Mouse (Mus musculus) forebrain, postnatal 0 days (tissue): ENCODE measurements around the gene Saa1. TPM values are rescaled to one million over a fixed set of nuclear protein-coding genes. Genes with fewer than 3 reads are reported as not detected.
"Not testable (repeated sequence)": the region's sequence is repeated elsewhere in the genome, so short reads cannot be mapped to it uniquely, and the experiment has no call there.

Experiments used
- ATAC-seq: fragments of 200-750 bp; cut with Nextera tagmentation; 2 replicates; pipeline ENCODE4 v1.8.0; 2017; ENCODE audit warnings: mild to moderate bottlenecking, moderate library complexity
- DNase-seq: peaks from one replicate; pipeline ENCODE4 v3.0.0-alpha.2; 2015
- H3K27ac ChIP-seq: fragments of 300-500 bp; sonication (generic); 2 replicates; pipeline ENCODE4 v1.5.1; 2014; ENCODE audit warnings: low read depth, mild to moderate bottlenecking, antibody characterized with exemption, low read length, moderate library complexity, mixed read lengths
- H3K27me3 ChIP-seq: fragments of 300-500 bp; sonication (generic); 2 replicates; pipeline ENCODE4 v1.6.1; 2014; ENCODE audit warnings: mild to moderate bottlenecking, low read length, mixed read lengths; ENCODE audit not compliant: insufficient read depth
- H3K36me3 ChIP-seq: fragments of 300-500 bp; sonication (generic); 2 replicates; pipeline ENCODE4 v1.6.1; 2014; ENCODE audit warnings: mild to moderate bottlenecking, moderate library complexity; ENCODE audit not compliant: insufficient read depth
- H3K4me1 ChIP-seq: fragments of 300-500 bp; sonication (generic); 2 replicates; pipeline ENCODE4 v1.6.1; 2014; ENCODE audit warnings: antibody characterized with exemption; ENCODE audit not compliant: insufficient read depth
- H3K4me2 ChIP-seq: fragments of 300-500 bp; sonication (generic); 2 replicates; pipeline ENCODE4 v1.6.1; 2014; ENCODE audit warnings: low read depth, mild to moderate bottlenecking, moderate library complexity
- H3K4me3 ChIP-seq: fragments of 300-500 bp; sonication (generic); 2 replicates; pipeline ENCODE4 v1.5.1; 2014; ENCODE audit warnings: low read depth, low read length, mixed read lengths
- H3K9ac ChIP-seq: fragments of 300-500 bp; sonication (generic); 2 replicates; pipeline ENCODE4 v1.6.1; 2014; ENCODE audit warnings: mild to moderate bottlenecking
- H3K9me3 ChIP-seq: fragments of 300-500 bp; sonication (generic); 2 replicates; pipeline ENCODE4 v1.6.1; 2016; ENCODE audit warnings: low read length
- CTCF ChIP-seq: sonication (generic); IDR thresholded peaks from 2 replicates; pipeline ENCODE4 v1.5.1; 2016; ENCODE audit warnings: antibody characterized with exemption, control low read depth, low read depth
- WGBS: fragments of 180-500 bp; shearing (Covaris S2); extraction: QIAGEN DNeasy Blood & Tissue Kit; methylation state at CpG from one replicate; pipeline ENCODE4 v1.1.7; 2014; 5-methylcytosine and 5-hydroxymethylcytosine counted together
- polyA plus RNA-seq: library from polyadenylated mRNA; unstranded; fragments of >200 nt; fragmentation: Nextera tagmentation; extraction: Ambion mirVana; gene quantifications from 2 replicates; pipeline ENCODE4 v1.2.1, GENCODE M21; 2015
- total RNA-seq: library from RNA; depleted of rRNA; stranded (reverse); fragments of >200 nt; gene quantifications from 2 replicates; pipeline ENCODE4 v1.2.3, GENCODE M21; 2014

Saa1 gene
- total and polyA plus RNA-seq, 2 experiments from 2014 or later = 0.36 TPM; not detected in 1

GRCm38 (mm10) chr7:46761049-46761795 is 18.4 kb upstream of the Saa1 start:
- Histone ChIP-seq H3K4me2 (no peak overlapping the region), H3K27ac (no peak overlapping the region), H3K9ac (no peak overlapping the region), H3K27me3 (no peaks in the 10 kb centered on the region), H3K4me1 (no peaks in the 10 kb centered on the region), H3K4me3 (no peak overlapping the region), H3K9me3 (no peaks in the 10 kb centered on the region), H3K36me3 (peaks cover 52% of the 10 kb centered on the region)
- ATAC-seq (no peak), DNase-seq (no peak)
- no peak for TF ChIP-seq CTCF
- 72% methylated on average over 11 of the region's 11 CpGs for WGBS

DNA sequence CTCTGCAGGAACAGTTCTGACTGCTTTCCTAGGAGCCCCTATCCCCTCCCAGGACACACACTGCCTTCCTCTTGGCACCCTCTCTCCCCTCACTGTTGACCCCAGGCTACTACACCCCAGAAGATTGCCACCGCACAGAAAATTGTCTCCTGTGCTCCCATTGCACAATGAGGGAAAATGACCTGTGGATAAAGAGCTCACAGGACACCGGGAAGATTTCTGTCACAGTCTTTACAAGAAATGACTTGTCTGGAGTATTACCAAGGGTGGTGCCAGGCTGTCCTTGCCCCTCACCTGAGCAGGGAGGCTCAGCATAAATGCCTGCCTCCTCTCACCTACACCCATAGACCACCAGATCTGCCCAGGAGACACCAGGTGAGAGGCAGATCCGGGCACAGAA is 8.7 kb upstream of the Saa1 start, which contains the start of gene Saa2:
Saa2 (plus strand) TSS at position 301 of the 400 bp plus-strand sequence.
- Histone ChIP-seq H3K36me3 (no peaks in the 10 kb centered on the region), H3K4me2 (no peak within 1 kb of the TSS), H3K27ac (no peak within 1 kb of the TSS), H3K4me1 (no peaks in the 10 kb centered on the region), H3K27me3 (no peaks in the 10 kb centered on the region), H3K4me3 (no peak within 1 kb of the TSS), H3K9me3 (no peaks in the 10 kb centered on the region), H3K9ac (no peak within 1 kb of the TSS)
- DNase-seq = no peak
- no peak for ATAC-seq
- TF ChIP-seq CTCF = no peak
- 76% methylated on average over 3 of the region's 3 CpGs for WGBS

DNA sequence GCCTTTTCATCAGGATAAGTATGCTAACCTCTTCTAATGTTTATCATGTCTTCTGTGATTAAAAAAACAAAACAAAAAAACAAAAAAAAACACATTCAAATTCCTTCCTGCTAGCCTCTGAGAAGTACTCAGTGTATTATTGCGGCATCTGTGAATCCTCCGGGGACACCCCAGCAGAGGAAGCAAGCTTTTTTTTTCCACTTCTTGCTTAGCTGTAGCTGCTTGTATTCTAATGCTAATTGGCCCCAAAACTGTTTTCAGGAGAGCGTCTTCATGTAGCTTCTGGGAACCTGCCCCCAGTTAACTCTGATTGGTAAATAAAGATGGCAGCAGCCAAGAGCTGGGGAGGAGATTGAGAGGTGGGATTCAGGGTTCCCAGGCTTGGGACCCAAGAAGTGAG is 5.7 kb upstream of the Saa1 start:
- WGBS = 31% methylated on average over 3 of the region's 3 CpGs
- no peaks in the 10 kb centered on the region for H3K4me1 ChIP-seq
- no peaks in the 10 kb centered on the region for H3K27me3 ChIP-seq
- ATAC-seq (no peak), DNase-seq (no peak)
- H3K36me3 ChIP-seq = no peaks in the 10 kb centered on the region
- TF ChIP-seq CTCF = no peak
- H3K4me3 ChIP-seq = no peak overlapping the region
- no peaks in the 10 kb centered on the region for H3K9me3 ChIP-seq
- no peak overlapping the region for H3K9ac ChIP-seq
- no peak overlapping the region for H3K27ac ChIP-seq
- no peak overlapping the region for H3K4me2 ChIP-seq

DNA sequence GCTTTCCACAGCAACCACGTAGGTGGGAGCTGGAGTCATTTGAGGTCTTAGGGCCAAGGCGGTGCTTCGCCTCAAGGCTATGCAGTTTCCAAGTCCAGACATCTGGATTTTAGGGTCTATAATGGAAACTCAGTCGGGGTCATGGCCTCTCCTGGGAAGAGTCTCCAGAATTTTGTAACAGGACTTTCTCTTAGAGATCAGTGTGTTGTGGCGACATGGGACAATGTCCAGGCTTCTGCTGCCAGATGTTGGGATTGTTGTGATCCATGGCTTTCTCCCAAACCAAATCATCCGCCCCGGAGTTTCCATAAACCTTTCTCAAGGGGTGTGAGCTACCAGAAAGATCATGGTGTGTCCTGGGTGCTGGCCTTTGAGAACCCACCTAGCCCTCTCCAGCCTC is 3.6 kb upstream of the Saa1 start:
- no peak for TF ChIP-seq CTCF
- 90% methylated on average over 7 of the region's 7 CpGs for WGBS

DNA sequence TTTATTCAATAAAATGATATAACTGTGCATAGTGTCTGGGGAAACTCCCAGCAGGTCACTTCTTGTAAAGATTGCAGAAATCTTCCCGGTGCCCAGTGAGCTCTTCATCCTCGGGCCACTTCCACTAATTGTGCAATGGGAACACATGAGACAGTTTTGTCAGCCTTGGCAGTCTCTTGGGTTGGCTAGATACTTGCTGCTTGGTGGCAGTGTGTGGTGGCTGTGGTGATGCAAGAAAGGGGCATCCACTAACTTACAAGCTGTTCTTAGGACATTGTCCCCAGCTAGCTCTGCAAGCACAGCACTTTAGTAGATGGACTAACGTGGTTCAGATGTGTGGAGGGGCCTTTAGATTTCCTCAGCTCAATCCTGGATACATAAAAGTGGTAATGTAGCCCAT is 3.0 kb upstream of the Saa1 start:
- Histone ChIP-seq H3K4me1 (no peaks in the 10 kb centered on the region), H3K9me3 (no peaks in the 10 kb centered on the region), H3K4me2 (no peak overlapping the region), H3K27ac (no peak overlapping the region), H3K4me3 (no peak overlapping the region), H3K36me3 (no peaks in the 10 kb centered on the region), H3K27me3 (no peaks in the 10 kb centered on the region), H3K9ac (no peak overlapping the region)
- ATAC-seq = no peak
- WGBS = 78% methylated on average over 3 of the region's 3 CpGs
- no peak for DNase-seq
- no peak for TF ChIP-seq CTCF

More for the DNA sequence above, 3.6 kb upstream of the Saa1 start:
- DNase-seq (no peak), ATAC-seq (no peak)
- no peaks in the 10 kb centered on the region for H3K4me1 ChIP-seq
- H3K9ac ChIP-seq = no peak overlapping the region
- no peak overlapping the region for H3K4me3 ChIP-seq
- no peaks in the 10 kb centered on the region for H3K36me3 ChIP-seq
- no peak overlapping the region for H3K27ac ChIP-seq
- no peaks in the 10 kb centered on the region for H3K27me3 ChIP-seq
- no peaks in the 10 kb centered on the region for H3K9me3 ChIP-seq
- no peak overlapping the region for H3K4me2 ChIP-seq

DNA sequence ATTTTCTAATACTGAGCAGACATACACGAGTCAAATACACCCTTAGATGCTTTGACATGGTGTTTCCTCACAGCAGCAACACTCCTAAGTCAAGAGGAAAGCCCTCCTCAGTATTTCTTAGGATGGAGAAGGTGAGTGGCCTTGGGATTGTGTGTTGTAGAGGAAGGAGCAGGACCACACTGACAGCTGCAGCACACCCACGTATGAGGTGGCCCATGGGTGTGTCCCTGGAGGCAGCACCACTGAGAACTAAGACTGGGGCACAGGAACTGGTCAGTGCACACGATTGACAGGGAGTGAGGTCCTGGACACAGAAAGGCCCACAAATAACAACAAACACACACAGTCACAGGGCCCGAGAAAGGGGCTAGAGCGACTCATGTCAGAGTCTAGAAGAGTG is 2.7 kb downstream of the Saa1 start:
- not testable (repeated sequence) for H3K4me3 ChIP-seq, H3K36me3 ChIP-seq, H3K4me2 ChIP-seq, H3K27ac ChIP-seq, H3K4me1 ChIP-seq, H3K9me3 ChIP-seq, H3K27me3 ChIP-seq, DNase-seq, H3K9ac ChIP-seq, ATAC-seq
- 82% methylated on average over 5 of the region's 5 CpGs for WGBS

GRCm38 (mm10) chr7:46738561-46739460 is 4.0 kb downstream of the Saa1 start:
- no peaks in the 10 kb centered on the region for H3K36me3 ChIP-seq
- H3K4me2 ChIP-seq = no peak overlapping the region
- no peak for TF ChIP-seq CTCF
- H3K27me3 ChIP-seq = no peaks in the 10 kb centered on the region
- DNase-seq (no peak), ATAC-seq (no peak)
- WGBS = 82% methylated on average over 12 of the region's 12 CpGs
- no peaks in the 10 kb centered on the region for H3K9me3 ChIP-seq
- H3K4me1 ChIP-seq = no peaks in the 10 kb centered on the region
- no peak overlapping the region for H3K27ac ChIP-seq
- no peak overlapping the region for H3K4me3 ChIP-seq
- H3K9ac ChIP-seq = no peak overlapping the region
